Mouse (Mus musculus): Measurements from ENCODE around the gene Usp7. TPM values are rescaled to one million over a fixed set of nuclear protein-coding genes. Genes with fewer than 3 reads are reported as not detected.

Gene Usp7
- polyA plus RNA-seq, 1 experiment from 2014 or later: 31.6 TPM

GRCm38 (mm10) chr16:8673343-8673742, 118.8 kb downstream of the Usp7 start:
- no peaks in the 10 kb centered on the region for H3K9me3 ChIP-seq
- WGBS: 75% methylated on average over 6 of the region's 6 CpGs
- H3K4me3 ChIP-seq: no peak overlapping the region
- peaks cover 35% of the 10 kb centered on the region for H3K4me1 ChIP-seq
- DNase-seq (ENCODE audit: low spot score): no peak
- peaks cover 17% of the 10 kb centered on the region for H3K27me3 ChIP-seq (replicated peaks; ENCODE audit: low read depth, poor library complexity, severe bottlenecking)
- H3K27ac ChIP-seq (replicated peaks): no peak overlapping the region
- H3K36me3 ChIP-seq (replicated peaks): peaks cover 10% of the 10 kb centered on the region

GRCm38 (mm10) chr16:8672811-8673210, 119.3 kb downstream of the Usp7 start:
- Histone ChIP-seq H3K36me3 (replicated peaks) (peaks cover 16% of the 10 kb centered on the region), H3K9me3 (no peaks in the 10 kb centered on the region), H3K4me3 (no peak overlapping the region; the same call in 1 of the 2 replicates), H3K4me1 (peaks cover 40% of the 10 kb centered on the region), H3K27ac (replicated peaks) (no peak overlapping the region), H3K27me3 (replicated peaks; ENCODE audit: low read depth, poor library complexity, severe bottlenecking) (peaks cover 17% of the 10 kb centered on the region)
- no peak for DNase-seq (ENCODE audit: low spot score)

GRCm38 (mm10) chr16:8672350-8672687, 119.8 kb downstream of the Usp7 start:
- H3K27ac ChIP-seq (replicated peaks): peak overlapping the region; percentile 92
- no peak for DNase-seq (ENCODE audit: low spot score)
- peaks cover 20% of the 10 kb centered on the region for H3K36me3 ChIP-seq (replicated peaks)
- H3K27me3 ChIP-seq (replicated peaks; ENCODE audit: low read depth, poor library complexity, severe bottlenecking): peaks cover 17% of the 10 kb centered on the region
- no peaks in the 10 kb centered on the region for H3K9me3 ChIP-seq
- peaks cover 45% of the 10 kb centered on the region for H3K4me1 ChIP-seq
- peak overlapping the region; percentile 81 for H3K4me3 ChIP-seq
- WGBS: 1% methylated on average over 18 of the region's 18 CpGs

GRCm38 (mm10) chr16:8671551-8672349, 120.4 kb downstream of the Usp7 start, which contains the start of gene Carhsp1:
TSS of gene Carhsp1 (minus strand) at chr16:8672155.
- Histone ChIP-seq H3K4me1 (peaks cover 49% of the 10 kb centered on the region), H3K4me3 (peak within 1 kb of the TSS; percentile 81), H3K36me3 (replicated peaks) (peaks cover 25% of the 10 kb centered on the region), H3K27me3 (replicated peaks; ENCODE audit: low read depth, poor library complexity, severe bottlenecking) (peaks cover 17% of the 10 kb centered on the region), H3K27ac (replicated peaks) (peak within 1 kb of the TSS; percentile 92), H3K9me3 (no peaks in the 10 kb centered on the region)
- DNase-seq (ENCODE audit: low spot score): peak; percentile 98
- under 1% methylated on average over 67 of the region's 67 CpGs for WGBS

- peak overlapping the region; percentile 81 for H3K4me3 ChIP-seq
- peak overlapping the region; percentile 92 for H3K27ac ChIP-seq (replicated peaks)
- H3K27me3 ChIP-seq (replicated peaks; ENCODE audit: low read depth, poor library complexity, severe bottlenecking): peaks cover 17% of the 10 kb centered on the region
- DNase-seq (ENCODE audit: low spot score): peak; percentile 79
- 4% methylated on average over 15 of the region's 15 CpGs for WGBS
- H3K36me3 ChIP-seq (replicated peaks): peaks cover 38% of the 10 kb centered on the region
- H3K9me3 ChIP-seq: no peaks in the 10 kb centered on the region
- H3K4me1 ChIP-seq: peaks cover 56% of the 10 kb centered on the region
These were observed 121.8 kb downstream of the Usp7 start for GRCm38 (mm10) chr16:8670041-8671035.

GRCm38 (mm10) chr16:8669432-8669831, 122.7 kb downstream of the Usp7 start:
- H3K27ac ChIP-seq (replicated peaks): peak overlapping the region; percentile 92
- H3K27me3 ChIP-seq (replicated peaks; ENCODE audit: low read depth, poor library complexity, severe bottlenecking): peaks cover 17% of the 10 kb centered on the region
- peak; percentile 23 for DNase-seq (ENCODE audit: low spot score)
- peaks cover 56% of the 10 kb centered on the region for H3K4me1 ChIP-seq
- H3K9me3 ChIP-seq: no peaks in the 10 kb centered on the region
- peaks cover 47% of the 10 kb centered on the region for H3K36me3 ChIP-seq (replicated peaks)
- whole genome bisulfite sequencing: 57% methylated on average over 5 of the region's 5 CpGs
- H3K4me3 ChIP-seq: peak overlapping the region; percentile 81

GRCm38 (mm10) chr16:8668386-8668785, 123.7 kb downstream of the Usp7 start:
- Histone ChIP-seq H3K4me3 (no peak overlapping the region), H3K27me3 (replicated peaks; ENCODE audit: low read depth, poor library complexity, severe bottlenecking) (peaks cover 9% of the 10 kb centered on the region), H3K27ac (replicated peaks) (no peak overlapping the region; the same call in 1 of the 2 replicates), H3K9me3 (no peaks in the 10 kb centered on the region), H3K36me3 (replicated peaks) (peaks cover 57% of the 10 kb centered on the region), H3K4me1 (peaks cover 56% of the 10 kb centered on the region)
- WGBS: 87% methylated on average over 2 of the region's 2 CpGs
- no peak for DNase-seq (ENCODE audit: low spot score)

- Histone ChIP-seq H3K36me3 (replicated peaks) (peaks cover 63% of the 10 kb centered on the region), H3K4me1 (peaks cover 56% of the 10 kb centered on the region), H3K9me3 (no peaks in the 10 kb centered on the region), H3K4me3 (no peak overlapping the region), H3K27me3 (replicated peaks; ENCODE audit: low read depth, poor library complexity, severe bottlenecking) (peaks cover 3% of the 10 kb centered on the region), H3K27ac (replicated peaks) (peak overlapping the region; percentile 51)
- 70% methylated on average over 4 of the region's 4 CpGs for WGBS
- no peak for DNase-seq (ENCODE audit: low spot score)
These were observed 124.3 kb downstream of the Usp7 start for GRCm38 (mm10) chr16:8667814-8668213.

GRCm38 (mm10) chr16:8667261-8667660, 124.8 kb downstream of the Usp7 start:
- DNase-seq (ENCODE audit: low spot score): no peak
- Histone ChIP-seq H3K4me3 (no peak overlapping the region), H3K27ac (replicated peaks) (peak overlapping the region; percentile 51), H3K4me1 (peaks cover 56% of the 10 kb centered on the region), H3K36me3 (replicated peaks) (peaks cover 68% of the 10 kb centered on the region), H3K9me3 (no peaks in the 10 kb centered on the region), H3K27me3 (replicated peaks; ENCODE audit: low read depth, poor library complexity, severe bottlenecking) (no peaks in the 10 kb centered on the region)
- 86% methylated on average over 7 of the region's 7 CpGs for WGBS

- Histone ChIP-seq H3K9me3 (no peaks in the 10 kb centered on the region), H3K4me3 (no peak overlapping the region), H3K36me3 (replicated peaks) (peaks cover 77% of the 10 kb centered on the region), H3K4me1 (peaks cover 52% of the 10 kb centered on the region), H3K27ac (replicated peaks) (0 out of 2 replicates have a peak overlapping the region, but pooled peaks have one; percentile 14), H3K27me3 (replicated peaks; ENCODE audit: low read depth, poor library complexity, severe bottlenecking) (no peaks in the 10 kb centered on the region)
- no peak for DNase-seq (ENCODE audit: low spot score)
- 64% methylated on average over 2 of the region's 2 CpGs for WGBS
These were observed 125.7 kb downstream of the Usp7 start for GRCm38 (mm10) chr16:8666452-8666851.

- Histone ChIP-seq H3K36me3 (replicated peaks) (peaks cover 87% of the 10 kb centered on the region), H3K9me3 (no peaks in the 10 kb centered on the region), H3K4me1 (peaks cover 41% of the 10 kb centered on the region), H3K27ac (replicated peaks) (no peak overlapping the region; the same call in 1 of the 2 replicates), H3K27me3 (replicated peaks; ENCODE audit: low read depth, poor library complexity, severe bottlenecking) (no peaks in the 10 kb centered on the region), H3K4me3 (no peak overlapping the region)
- DNase-seq (ENCODE audit: low spot score): no peak
- WGBS: 83% methylated on average over 5 of the region's 5 CpGs
These were observed 126.7 kb downstream of the Usp7 start for GRCm38 (mm10) chr16:8665367-8665766.

All from embryonic facial prominence, embryonic 10.5 days (tissue).